Mouse (Mus musculus): ENCODE measurements around the gene Mybpc3. TPM values are rescaled to one million over a fixed set of nuclear protein-coding genes. Genes with fewer than 3 reads are reported as not detected.

Mybpc3 gene
- polyA plus RNA-seq, 1 experiment from 2014 or later = 0.49 TPM

DNA sequence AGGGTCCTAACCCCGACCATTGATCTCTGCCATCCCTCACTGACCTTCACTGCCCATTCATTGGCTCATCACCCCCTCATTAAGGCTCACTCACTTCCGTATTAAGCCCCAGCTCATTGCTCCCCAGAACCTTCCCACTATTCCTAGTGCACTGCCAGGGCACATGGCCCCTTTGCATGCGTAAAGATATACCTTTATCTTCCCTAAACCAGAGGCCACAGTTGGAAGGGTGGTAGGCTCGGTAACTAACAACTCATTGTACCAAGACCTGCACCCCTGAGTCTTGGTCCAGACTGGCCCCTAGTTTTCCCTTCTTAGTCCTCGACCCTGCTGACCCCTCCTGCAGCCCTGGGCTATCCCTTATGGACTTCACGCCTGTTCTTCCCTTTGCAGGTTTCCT lies 4.1 kb upstream of the Mybpc3 start:
- Histone ChIP-seq H3K9ac (ENCODE audit: low read length) (no peak overlapping the region), H3K27me3 (ENCODE audit: control insufficient read depth, insufficient read depth, low read length) (no peaks in the 10 kb centered on the region), H3K4me1 (ENCODE audit: control insufficient read depth, insufficient read depth, low read length) (no peaks in the 10 kb centered on the region), H3K4me3 (ENCODE audit: low read depth, low read length) (no peak overlapping the region), H3K9me3 (ENCODE audit: control insufficient read depth, low read length) (no peaks in the 10 kb centered on the region), H3K4me2 (ENCODE audit: low read depth) (no peak overlapping the region), H3K36me3 (ENCODE audit: control insufficient read depth, insufficient read depth, low read length) (no peaks in the 10 kb centered on the region), H3K27ac (ENCODE audit: low read depth, low read length) (no peak overlapping the region)
- 77% methylated on average over 6 of the region's 6 CpGs for WGBS
- ATAC-seq (ENCODE audit: insufficient read depth, low FRiP score, low TSS enrichment) (no peak), DNase-seq (ENCODE audit: low spot score) (no peak)

DNA sequence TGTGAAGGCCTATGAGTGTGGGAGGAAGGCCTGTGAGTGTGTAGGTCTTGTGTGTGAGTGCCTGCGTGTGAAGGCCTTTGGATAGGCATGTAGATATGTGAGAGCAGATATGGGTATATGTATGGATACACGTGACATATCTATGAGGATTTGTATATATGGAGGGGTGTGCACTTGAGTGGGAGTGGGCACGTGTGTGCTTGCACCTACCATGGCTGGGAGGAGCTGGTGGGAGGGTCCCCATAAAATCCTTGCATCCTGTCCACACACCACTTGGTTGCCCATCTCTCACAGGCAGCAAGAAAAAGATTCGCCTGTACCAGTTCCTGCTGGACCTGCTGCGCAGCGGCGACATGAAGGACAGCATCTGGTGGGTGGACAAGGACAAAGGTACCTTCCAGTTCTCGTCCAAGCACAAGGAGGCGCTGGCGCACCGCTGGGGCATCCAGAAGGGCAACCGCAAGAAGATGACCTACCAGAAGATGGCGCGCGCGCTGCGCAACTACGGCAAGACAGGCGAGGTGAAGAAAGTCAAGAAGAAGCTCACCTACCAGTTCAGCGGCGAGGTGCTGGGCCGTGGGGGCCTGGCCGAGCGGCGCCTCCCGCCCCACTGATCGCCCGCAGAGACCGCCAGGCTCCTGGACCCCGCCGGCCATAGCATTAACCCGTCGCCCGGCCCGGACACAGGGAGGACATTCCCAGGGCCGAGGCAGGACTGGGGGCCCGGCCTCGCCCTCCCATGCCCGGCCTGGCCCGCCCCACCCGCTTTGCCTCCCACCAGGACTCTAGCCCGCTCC lies 3.0 kb upstream of the Mybpc3 start:
- peak overlapping the region; percentile 71 for H3K9ac ChIP-seq (ENCODE audit: low read length)
- H3K4me1 ChIP-seq (ENCODE audit: control insufficient read depth, insufficient read depth, low read length) = no peaks in the 10 kb centered on the region
- WGBS = 8% methylated on average over 35 of the region's 42 CpGs
- ATAC-seq (ENCODE audit: insufficient read depth, low FRiP score, low TSS enrichment) = peak; percentile 83
- peak overlapping the region; percentile 84 for H3K4me2 ChIP-seq (ENCODE audit: low read depth)
- H3K36me3 ChIP-seq (ENCODE audit: control insufficient read depth, insufficient read depth, low read length) = no peaks in the 10 kb centered on the region
- no peaks in the 10 kb centered on the region for H3K27me3 ChIP-seq (ENCODE audit: control insufficient read depth, insufficient read depth, low read length)
- no peak overlapping the region for H3K27ac ChIP-seq (ENCODE audit: low read depth, low read length)
- H3K4me3 ChIP-seq (ENCODE audit: low read depth, low read length) = peak overlapping the region; percentile 37
- H3K9me3 ChIP-seq (ENCODE audit: control insufficient read depth, low read length) = no peaks in the 10 kb centered on the region
- DNase-seq (ENCODE audit: low spot score) = peak; percentile 96

DNA sequence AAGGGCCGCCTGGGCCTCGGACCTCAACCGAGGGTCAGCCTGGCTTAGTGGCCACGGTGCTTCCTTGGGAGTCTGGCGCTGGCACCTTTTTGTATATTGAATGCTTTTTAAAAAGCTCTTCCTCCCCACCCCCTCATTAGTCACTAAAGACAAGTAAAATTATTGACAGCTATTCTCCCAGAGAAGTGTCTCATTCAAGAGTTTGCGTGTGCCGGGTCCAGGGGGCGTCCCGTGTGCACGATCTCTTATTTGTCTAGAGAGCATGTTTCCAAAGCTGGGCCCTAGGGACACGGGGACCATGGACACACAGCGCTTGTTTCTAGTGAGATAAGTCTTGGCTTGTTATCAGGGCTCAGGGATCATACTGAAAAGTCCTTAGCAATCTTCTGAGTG lies 2.4 kb upstream of the Mybpc3 start:
- H3K4me2 ChIP-seq (ENCODE audit: low read depth) = peak overlapping the region; percentile 84
- H3K27ac ChIP-seq (ENCODE audit: low read depth, low read length) = no peak overlapping the region
- H3K9ac ChIP-seq (ENCODE audit: low read length) = peak overlapping the region; percentile 71
- H3K27me3 ChIP-seq (ENCODE audit: control insufficient read depth, insufficient read depth, low read length) = no peaks in the 10 kb centered on the region
- peak overlapping the region; percentile 37 for H3K4me3 ChIP-seq (ENCODE audit: low read depth, low read length)
- ATAC-seq (ENCODE audit: insufficient read depth, low FRiP score, low TSS enrichment) = no peak
- 39% methylated on average over 12 of the region's 12 CpGs for WGBS
- DNase-seq (ENCODE audit: low spot score) = no peak
- no peaks in the 10 kb centered on the region for H3K9me3 ChIP-seq (ENCODE audit: control insufficient read depth, low read length)
- no peaks in the 10 kb centered on the region for H3K36me3 ChIP-seq (ENCODE audit: control insufficient read depth, insufficient read depth, low read length)
- no peaks in the 10 kb centered on the region for H3K4me1 ChIP-seq (ENCODE audit: control insufficient read depth, insufficient read depth, low read length)

DNA sequence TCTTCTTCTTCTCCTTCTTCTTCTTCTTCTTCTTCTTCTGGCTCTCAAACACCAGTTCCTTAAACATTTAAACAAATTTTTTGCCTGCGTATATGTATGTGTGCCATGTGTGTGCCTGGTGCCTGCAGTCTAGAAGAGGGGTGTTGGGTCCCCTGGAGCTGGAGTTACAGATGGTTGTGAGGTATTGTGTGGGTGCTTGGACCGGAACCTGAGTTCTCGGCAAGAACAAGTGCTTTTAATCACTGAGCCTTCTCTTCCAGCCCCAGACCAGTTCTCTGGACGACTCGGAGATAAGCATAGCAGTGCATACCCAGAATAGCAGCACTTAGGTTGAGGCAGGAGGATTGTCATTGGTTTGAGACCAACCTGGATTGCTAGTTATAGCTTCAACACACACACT lies 1.1 kb upstream of the Mybpc3 start:
- no peaks in the 10 kb centered on the region for H3K4me1 ChIP-seq (ENCODE audit: control insufficient read depth, insufficient read depth, low read length)
- no peaks in the 10 kb centered on the region for H3K36me3 ChIP-seq (ENCODE audit: control insufficient read depth, insufficient read depth, low read length)
- WGBS = 87% methylated on average over 5 of the region's 5 CpGs
- H3K9me3 ChIP-seq (ENCODE audit: control insufficient read depth, low read length) = no peaks in the 10 kb centered on the region
- H3K27me3 ChIP-seq (ENCODE audit: control insufficient read depth, insufficient read depth, low read length) = no peaks in the 10 kb centered on the region
- H3K4me3 ChIP-seq (ENCODE audit: low read depth, low read length) = no peak overlapping the region
- ATAC-seq (ENCODE audit: insufficient read depth, low FRiP score, low TSS enrichment) (no peak), DNase-seq (ENCODE audit: low spot score) (no peak)
- no peak overlapping the region for H3K27ac ChIP-seq (ENCODE audit: low read depth, low read length)
- H3K9ac ChIP-seq (ENCODE audit: low read length) = no peak overlapping the region
- H3K4me2 ChIP-seq (ENCODE audit: low read depth) = no peak overlapping the region

DNA sequence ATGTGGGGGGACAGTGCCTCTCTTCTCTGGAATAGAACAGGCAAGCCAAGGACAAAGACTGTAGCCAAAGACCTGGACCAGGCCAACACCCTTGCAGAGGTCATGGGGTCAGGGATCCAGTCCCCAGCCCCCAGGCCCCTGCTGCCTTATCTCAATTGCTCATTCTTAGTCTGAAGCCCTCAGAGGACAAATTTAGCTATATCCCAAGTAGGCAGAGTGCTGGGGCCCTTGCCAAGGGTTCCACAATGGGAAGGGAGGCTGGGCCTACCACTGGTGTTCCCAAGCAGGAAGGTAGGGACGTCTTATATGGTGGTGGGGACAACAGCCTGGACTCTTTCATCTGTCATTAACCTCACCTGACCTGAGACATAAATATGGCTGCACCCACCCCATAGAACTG lies 703 bp downstream of the Mybpc3 start:
- DNase-seq (ENCODE audit: low spot score) (no peak), ATAC-seq (ENCODE audit: insufficient read depth, low FRiP score, low TSS enrichment) (no peak)
- Histone ChIP-seq H3K36me3 (ENCODE audit: control insufficient read depth, insufficient read depth, low read length) (no peaks in the 10 kb centered on the region), H3K4me3 (ENCODE audit: low read depth, low read length) (no peak overlapping the region), H3K27ac (ENCODE audit: low read depth, low read length) (no peak overlapping the region), H3K9ac (ENCODE audit: low read length) (no peak overlapping the region), H3K27me3 (ENCODE audit: control insufficient read depth, insufficient read depth, low read length) (no peaks in the 10 kb centered on the region), H3K4me2 (ENCODE audit: low read depth) (no peak overlapping the region), H3K4me1 (ENCODE audit: control insufficient read depth, insufficient read depth, low read length) (no peaks in the 10 kb centered on the region), H3K9me3 (ENCODE audit: control insufficient read depth, low read length) (no peaks in the 10 kb centered on the region)
- 71% methylated on average over 1 of the region's 1 CpGs for WGBS

DNA sequence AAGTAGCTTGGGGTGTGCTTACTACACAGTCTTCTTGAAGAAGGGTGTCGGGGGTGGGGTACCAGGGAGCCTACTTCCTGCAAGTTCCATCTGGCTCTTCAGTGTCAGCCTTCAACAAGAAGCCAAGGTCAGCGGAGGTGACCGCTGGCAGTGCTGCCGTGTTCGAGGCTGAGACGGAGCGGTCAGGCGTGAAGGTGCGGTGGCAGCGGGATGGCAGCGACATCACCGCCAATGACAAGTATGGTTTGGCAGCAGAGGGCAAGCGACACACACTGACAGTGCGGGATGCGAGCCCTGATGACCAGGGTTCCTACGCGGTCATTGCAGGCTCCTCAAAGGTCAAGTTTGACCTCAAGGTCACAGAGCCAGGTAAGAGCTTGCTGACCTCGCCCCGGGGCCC lies 1.1 kb downstream of the Mybpc3 start:
- Histone ChIP-seq H3K9me3 (ENCODE audit: control insufficient read depth, low read length) (no peaks in the 10 kb centered on the region), H3K9ac (ENCODE audit: low read length) (no peak overlapping the region), H3K4me2 (ENCODE audit: low read depth) (no peak overlapping the region), H3K27me3 (ENCODE audit: control insufficient read depth, insufficient read depth, low read length) (no peaks in the 10 kb centered on the region), H3K27ac (ENCODE audit: low read depth, low read length) (no peak overlapping the region), H3K4me3 (ENCODE audit: low read depth, low read length) (no peak overlapping the region), H3K36me3 (ENCODE audit: control insufficient read depth, insufficient read depth, low read length) (no peaks in the 10 kb centered on the region), H3K4me1 (ENCODE audit: control insufficient read depth, insufficient read depth, low read length) (no peaks in the 10 kb centered on the region)
- 92% methylated on average over 19 of the region's 19 CpGs for WGBS
- DNase-seq (ENCODE audit: low spot score) (no peak), ATAC-seq (ENCODE audit: insufficient read depth, low FRiP score, low TSS enrichment) (no peak)

DNA sequence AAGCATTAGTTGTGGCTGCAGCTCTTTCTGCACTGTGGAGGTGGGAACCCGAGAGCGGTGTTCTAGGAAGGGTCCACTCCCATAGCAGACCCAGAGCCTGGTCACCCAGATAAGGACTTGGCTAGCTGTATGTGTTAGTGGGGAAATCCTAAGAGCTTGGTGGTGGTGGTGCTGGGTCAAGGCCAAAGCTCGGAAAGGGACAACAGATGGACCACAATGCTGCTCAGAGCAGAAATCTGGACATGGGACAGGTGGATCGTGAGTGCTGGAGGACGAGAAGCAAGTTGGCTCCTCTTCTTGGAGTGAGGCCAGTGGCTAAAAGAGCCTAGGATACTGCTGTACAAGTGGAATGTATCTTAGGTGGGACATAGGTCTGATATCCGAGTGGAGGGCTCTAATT lies 1.6 kb downstream of the Mybpc3 start:
- Histone ChIP-seq H3K4me2 (ENCODE audit: low read depth) (no peak overlapping the region), H3K9me3 (ENCODE audit: control insufficient read depth, low read length) (no peaks in the 10 kb centered on the region), H3K27me3 (ENCODE audit: control insufficient read depth, insufficient read depth, low read length) (no peaks in the 10 kb centered on the region), H3K4me3 (ENCODE audit: low read depth, low read length) (no peak overlapping the region), H3K4me1 (ENCODE audit: control insufficient read depth, insufficient read depth, low read length) (no peaks in the 10 kb centered on the region), H3K27ac (ENCODE audit: low read depth, low read length) (no peak overlapping the region), H3K36me3 (ENCODE audit: control insufficient read depth, insufficient read depth, low read length) (no peaks in the 10 kb centered on the region; the same call in 1 of the 2 replicates), H3K9ac (ENCODE audit: low read length) (no peak overlapping the region)
- WGBS = 84% methylated on average over 6 of the region's 6 CpGs
- ATAC-seq (ENCODE audit: insufficient read depth, low FRiP score, low TSS enrichment) = no peak
- no peak for DNase-seq (ENCODE audit: low spot score)

DNA sequence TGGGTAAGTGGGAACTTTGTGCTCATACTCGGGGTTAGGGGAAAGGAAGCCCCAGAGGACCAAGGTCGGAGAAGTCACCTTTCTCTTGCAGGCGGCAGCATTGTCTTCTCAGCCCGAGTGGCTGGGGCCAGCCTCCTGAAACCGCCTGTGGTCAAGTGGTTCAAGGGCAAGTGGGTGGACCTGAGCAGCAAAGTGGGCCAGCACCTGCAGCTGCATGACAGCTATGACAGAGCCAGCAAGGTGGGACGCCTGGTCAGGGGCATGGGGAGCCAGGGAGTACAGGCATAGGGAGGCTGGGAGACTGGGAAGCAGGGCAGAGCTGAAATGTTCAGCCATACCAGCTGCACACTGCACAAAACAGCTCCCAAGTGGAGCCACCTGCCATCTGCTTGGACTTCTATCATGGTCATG lies 2.3 kb downstream of the Mybpc3 start:
- H3K27ac ChIP-seq (ENCODE audit: low read depth, low read length) = no peak overlapping the region
- H3K4me2 ChIP-seq (ENCODE audit: low read depth) = no peak overlapping the region
- H3K4me1 ChIP-seq (ENCODE audit: control insufficient read depth, insufficient read depth, low read length) = no peaks in the 10 kb centered on the region
- DNase-seq (ENCODE audit: low spot score) (no peak), ATAC-seq (ENCODE audit: insufficient read depth, low FRiP score, low TSS enrichment) (no peak)
- H3K27me3 ChIP-seq (ENCODE audit: control insufficient read depth, insufficient read depth, low read length) = no peaks in the 10 kb centered on the region
- H3K9ac ChIP-seq (ENCODE audit: low read length) = no peak overlapping the region
- no peak overlapping the region for H3K4me3 ChIP-seq (ENCODE audit: low read depth, low read length)
- H3K36me3 ChIP-seq (ENCODE audit: control insufficient read depth, insufficient read depth, low read length) = no peaks in the 10 kb centered on the region; the same call in 1 of the 2 replicates
- 72% methylated on average over 6 of the region's 6 CpGs for whole genome bisulfite sequencing
- H3K9me3 ChIP-seq (ENCODE audit: control insufficient read depth, low read length) = no peaks in the 10 kb centered on the region

DNA sequence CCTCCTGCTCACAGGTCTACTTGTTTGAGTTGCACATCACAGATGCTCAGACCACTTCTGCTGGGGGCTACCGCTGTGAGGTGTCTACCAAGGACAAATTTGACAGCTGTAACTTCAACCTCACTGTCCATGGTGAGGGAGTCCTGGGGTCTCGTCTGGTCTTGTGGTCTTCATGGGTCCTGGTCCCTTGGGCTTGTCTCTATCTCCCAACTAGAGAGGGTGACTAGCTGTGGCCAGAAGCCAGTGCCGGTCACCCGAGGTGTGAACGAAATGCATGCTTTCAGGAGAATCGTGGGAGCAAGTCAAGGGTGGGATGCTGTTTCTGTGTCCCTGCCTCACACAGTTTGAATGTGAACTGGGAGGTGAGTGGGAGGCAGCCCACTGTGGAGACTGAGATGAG lies 3.1 kb downstream of the Mybpc3 start:
- Histone ChIP-seq H3K4me2 (ENCODE audit: low read depth) (no peak overlapping the region), H3K4me1 (ENCODE audit: control insufficient read depth, insufficient read depth, low read length) (no peaks in the 10 kb centered on the region), H3K36me3 (ENCODE audit: control insufficient read depth, insufficient read depth, low read length) (no peaks in the 10 kb centered on the region; the same call in 1 of the 2 replicates), H3K27me3 (ENCODE audit: control insufficient read depth, insufficient read depth, low read length) (no peaks in the 10 kb centered on the region), H3K27ac (ENCODE audit: low read depth, low read length) (no peak overlapping the region), H3K4me3 (ENCODE audit: low read depth, low read length) (no peak overlapping the region), H3K9ac (ENCODE audit: low read length) (no peak overlapping the region), H3K9me3 (ENCODE audit: control insufficient read depth, low read length) (no peaks in the 10 kb centered on the region)
- DNase-seq (ENCODE audit: low spot score) (no peak), ATAC-seq (ENCODE audit: insufficient read depth, low FRiP score, low TSS enrichment) (no peak)
- WGBS = 86% methylated on average over 6 of the region's 6 CpGs
